Mouse (Mus musculus) olfactory bulb, adult 2 months (tissue): ENCODE measurements around the gene Sash1.

ENCODE experiments used
- CTCF ChIP-seq: fragments of 200-500 bp; IDR thresholded peaks from 2 replicates; pipeline ENCODE4 v1.5.1; 2012; ENCODE audit warnings: low read depth, mild to moderate bottlenecking, low read length, moderate library complexity; ENCODE audit not compliant: insufficient read depth
- POLR2A ChIP-seq: fragments of 200-500 bp; IDR thresholded peaks from 2 replicates; pipeline ENCODE4 v1.6.1; 2012; ENCODE audit warnings: mild to moderate bottlenecking, low read depth, low read length, moderate library complexity; ENCODE audit not compliant: insufficient read depth

DNA sequence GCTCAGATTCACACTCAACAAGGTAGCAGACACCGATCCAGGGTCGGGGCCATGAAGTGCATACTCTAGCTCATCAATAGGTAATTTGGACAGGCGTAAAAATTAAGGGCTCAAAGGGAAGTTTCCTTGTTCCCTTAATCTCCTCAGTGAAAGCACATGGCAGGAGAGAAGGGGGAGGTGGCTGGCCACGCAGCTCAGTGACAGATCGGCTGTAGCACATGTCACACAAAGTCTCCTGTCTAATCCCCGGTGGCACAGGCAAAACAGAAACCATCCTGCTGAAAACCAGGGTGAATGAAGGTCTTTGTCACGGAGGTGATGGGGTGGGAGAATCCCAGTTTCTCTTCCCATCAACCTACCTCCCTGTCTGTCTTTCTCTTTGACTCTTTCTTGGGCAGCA is 75.4 kb downstream of the Sash1 start:
- TF ChIP-seq CTCF (no peak), POLR2A (no peak)
